Mouse (Mus musculus): ENCODE measurements around the gene Camkmt. TPM values are rescaled to one million over a fixed set of nuclear protein-coding genes. Genes with fewer than 3 reads are reported as not detected.

Gene Camkmt
- polyA plus RNA-seq, 1 experiment: 5.9 TPM

- WGBS: 96% methylated on average over 7 of the region's 7 CpGs
- no peak overlapping the region for H3K27ac ChIP-seq (ENCODE audit: insufficient read depth, low read depth, low read length)
- no peaks in the 10 kb centered on the region for H3K27me3 ChIP-seq (ENCODE audit: control insufficient read depth, insufficient read depth, low read length)
- peaks cover 21% of the 10 kb centered on the region for H3K36me3 ChIP-seq (ENCODE audit: control insufficient read depth, insufficient read depth, low read length)
- TF ChIP-seq POLR2A (IDR thresholded peaks at IDR 0.05; ENCODE audit: low read depth, low read length) (no peak), CTCF (IDR thresholded peaks at IDR 0.05; ENCODE audit: extremely low read depth, insufficient read length, insufficient replicate concordance, low read depth, low read length) (no peak)
- no peaks in the 10 kb centered on the region for H3K4me1 ChIP-seq (ENCODE audit: control insufficient read depth, insufficient read depth, insufficient read length, low read length)
- H3K4me3 ChIP-seq (ENCODE audit: low read depth, low read length): no peak overlapping the region
These were observed 11.4 kb downstream of the Camkmt start for GRCm38 (mm10) chr17:85101751-85102150.

GRCm38 (mm10) chr17:85103310-85103709, 13.0 kb downstream of the Camkmt start:
- Histone ChIP-seq H3K36me3 (ENCODE audit: control insufficient read depth, insufficient read depth, low read length) (peaks cover 10% of the 10 kb centered on the region), H3K27me3 (ENCODE audit: control insufficient read depth, insufficient read depth, low read length) (no peaks in the 10 kb centered on the region), H3K4me3 (ENCODE audit: low read depth, low read length) (no peak overlapping the region), H3K4me1 (ENCODE audit: control insufficient read depth, insufficient read depth, insufficient read length, low read length) (no peaks in the 10 kb centered on the region), H3K27ac (ENCODE audit: insufficient read depth, low read depth, low read length) (no peak overlapping the region)
- TF ChIP-seq CTCF (IDR thresholded peaks at IDR 0.05; ENCODE audit: extremely low read depth, insufficient read length, insufficient replicate concordance, low read depth, low read length) (no peak), POLR2A (IDR thresholded peaks at IDR 0.05; ENCODE audit: low read depth, low read length) (no peak)
- 35% methylated on average over 2 of the region's 2 CpGs for WGBS

GRCm38 (mm10) chr17:85110640-85111039, 20.3 kb downstream of the Camkmt start:
- Histone ChIP-seq H3K4me3 (ENCODE audit: low read depth, low read length) (no peak overlapping the region), H3K4me1 (ENCODE audit: control insufficient read depth, insufficient read depth, insufficient read length, low read length) (peaks cover 2% of the 10 kb centered on the region), H3K36me3 (ENCODE audit: control insufficient read depth, insufficient read depth, low read length) (no peaks in the 10 kb centered on the region), H3K27ac (ENCODE audit: insufficient read depth, low read depth, low read length) (no peak overlapping the region), H3K27me3 (ENCODE audit: control insufficient read depth, insufficient read depth, low read length) (no peaks in the 10 kb centered on the region)
- WGBS: 97% methylated on average over 1 of the region's 1 CpGs
- TF ChIP-seq POLR2A (IDR thresholded peaks at IDR 0.05; ENCODE audit: low read depth, low read length): no peak

GRCm38 (mm10) chr17:85113441-85113840, 23.1 kb downstream of the Camkmt start:
- WGBS: 80% methylated on average over 8 of the region's 8 CpGs
- Histone ChIP-seq H3K4me3 (ENCODE audit: low read depth, low read length) (no peak overlapping the region), H3K27me3 (ENCODE audit: control insufficient read depth, insufficient read depth, low read length) (no peaks in the 10 kb centered on the region), H3K36me3 (ENCODE audit: control insufficient read depth, insufficient read depth, low read length) (no peaks in the 10 kb centered on the region), H3K4me1 (ENCODE audit: control insufficient read depth, insufficient read depth, insufficient read length, low read length) (peaks cover 2% of the 10 kb centered on the region), H3K27ac (ENCODE audit: insufficient read depth, low read depth, low read length) (no peak overlapping the region)
- no peak for TF ChIP-seq CTCF (IDR thresholded peaks at IDR 0.05; ENCODE audit: extremely low read depth, insufficient read length, insufficient replicate concordance, low read depth, low read length)
- no peak for TF ChIP-seq POLR2A (IDR thresholded peaks at IDR 0.05; ENCODE audit: low read depth, low read length)

GRCm38 (mm10) chr17:85116643-85117042, 26.3 kb downstream of the Camkmt start:
- H3K27ac ChIP-seq (ENCODE audit: insufficient read depth, low read depth, low read length): no peak overlapping the region
- no peaks in the 10 kb centered on the region for H3K36me3 ChIP-seq (ENCODE audit: control insufficient read depth, insufficient read depth, low read length)
- 29% methylated on average over 4 of the region's 4 CpGs for WGBS
- no peak overlapping the region for H3K4me3 ChIP-seq (ENCODE audit: low read depth, low read length)
- no peaks in the 10 kb centered on the region for H3K4me1 ChIP-seq (ENCODE audit: control insufficient read depth, insufficient read depth, insufficient read length, low read length)
- no peaks in the 10 kb centered on the region for H3K27me3 ChIP-seq (ENCODE audit: control insufficient read depth, insufficient read depth, low read length)
- no peak for TF ChIP-seq POLR2A (IDR thresholded peaks at IDR 0.05; ENCODE audit: low read depth, low read length)
- peak; percentile 33; the same call in 1 of the 2 replicates for TF ChIP-seq CTCF (IDR thresholded peaks at IDR 0.05; ENCODE audit: extremely low read depth, insufficient read length, insufficient replicate concordance, low read depth, low read length)

GRCm38 (mm10) chr17:85138393-85138792, 48.0 kb downstream of the Camkmt start:
- Histone ChIP-seq H3K27me3 (ENCODE audit: control insufficient read depth, insufficient read depth, low read length) (no peaks in the 10 kb centered on the region), H3K4me3 (ENCODE audit: low read depth, low read length) (no peak overlapping the region), H3K36me3 (ENCODE audit: control insufficient read depth, insufficient read depth, low read length) (no peaks in the 10 kb centered on the region), H3K27ac (ENCODE audit: insufficient read depth, low read depth, low read length) (no peak overlapping the region), H3K4me1 (ENCODE audit: control insufficient read depth, insufficient read depth, insufficient read length, low read length) (no peaks in the 10 kb centered on the region; the same call in 1 of the 2 replicates)
- 65% methylated on average over 1 of the region's 1 CpGs for WGBS
- TF ChIP-seq POLR2A (IDR thresholded peaks at IDR 0.05; ENCODE audit: low read depth, low read length): no peak
- TF ChIP-seq CTCF (IDR thresholded peaks at IDR 0.05; ENCODE audit: extremely low read depth, insufficient read length, insufficient replicate concordance, low read depth, low read length): no peak

- H3K27me3 ChIP-seq (ENCODE audit: control insufficient read depth, insufficient read depth, low read length): no peaks in the 10 kb centered on the region
- H3K27ac ChIP-seq (ENCODE audit: insufficient read depth, low read depth, low read length): no peak overlapping the region
- WGBS: 28% methylated on average over 3 of the region's 3 CpGs
- TF ChIP-seq CTCF (IDR thresholded peaks at IDR 0.05; ENCODE audit: extremely low read depth, insufficient read length, insufficient replicate concordance, low read depth, low read length) (no peak), POLR2A (IDR thresholded peaks at IDR 0.05; ENCODE audit: low read depth, low read length) (no peak)
- H3K4me3 ChIP-seq (ENCODE audit: low read depth, low read length): no peak overlapping the region
- H3K4me1 ChIP-seq (ENCODE audit: control insufficient read depth, insufficient read depth, insufficient read length, low read length): no peaks in the 10 kb centered on the region; the same call in 1 of the 2 replicates
- no peaks in the 10 kb centered on the region for H3K36me3 ChIP-seq (ENCODE audit: control insufficient read depth, insufficient read depth, low read length)
These were observed 51.3 kb downstream of the Camkmt start for GRCm38 (mm10) chr17:85141621-85142020.

Measured in small intestine, adult 2 months (tissue).